Mouse (Mus musculus) midbrain, embryonic 12.5 days (tissue): ENCODE measurements around the gene Rpl15. TPM values are rescaled to one million over a fixed set of nuclear protein-coding genes. Genes with fewer than 3 reads are reported as not detected.
"Not testable (repeated sequence)": the region's sequence is repeated elsewhere in the genome, so short reads cannot be mapped to it uniquely, and the experiment has no call there.

Experiments used
- ATAC-seq: fragments of 200-750 bp; cut with Nextera tagmentation; 2 replicates; pipeline ENCODE4 v1.8.0; 2017; ENCODE audit warnings: low read depth, moderate TSS enrichment, moderate library complexity; ENCODE audit not compliant: low FRiP score
- H3K27ac ChIP-seq: fragments of 300-500 bp; sonication (generic); replicated peaks from 2 replicates; pipeline ENCODE4 v1.5.1; 2016; ENCODE audit warnings: mild to moderate bottlenecking
- H3K27me3 ChIP-seq: fragments of 300-500 bp; sonication (generic); 2 replicates; pipeline ENCODE4 v1.6.1; 2016; ENCODE audit warnings: mild to moderate bottlenecking
- H3K36me3 ChIP-seq: fragments of 300-500 bp; sonication (generic); 2 replicates; pipeline ENCODE4 v1.6.1; 2016
- H3K4me1 ChIP-seq: fragments of 300-500 bp; sonication (generic); 2 replicates; pipeline ENCODE4 v1.6.1; 2016
- H3K4me2 ChIP-seq: fragments of 300-500 bp; sonication (generic); replicated peaks from 2 replicates; pipeline ENCODE4 v1.6.1; 2016; ENCODE audit warnings: mild to moderate bottlenecking, moderate library complexity
- H3K4me3 ChIP-seq: fragments of 300-500 bp; sonication (generic); 2 replicates; pipeline ENCODE4 v1.5.1; 2016; ENCODE audit warnings: mild to moderate bottlenecking
- H3K9ac ChIP-seq: fragments of 300-500 bp; sonication (generic); replicated peaks from 2 replicates; pipeline ENCODE4 v1.6.1; 2016; ENCODE audit warnings: mild to moderate bottlenecking, moderate library complexity
- H3K9me3 ChIP-seq: fragments of 300-500 bp; sonication (generic); 2 replicates; pipeline ENCODE4 v1.6.1; 2016; ENCODE audit warnings: mild to moderate bottlenecking
- WGBS: fragments of 180-500 bp; shearing (Covaris S2); methylation state at CpG from one replicate; pipeline ENCODE4 v1.1.7; 2016; 5-methylcytosine and 5-hydroxymethylcytosine counted together
- polyA plus RNA-seq: library from polyadenylated mRNA; unstranded; fragments of >200 nt; fragmentation: Nextera tagmentation; extraction: Ambion mirVana; gene quantifications from 2 replicates; pipeline ENCODE4 v1.2.1, GENCODE M21; 2016

Gene Rpl15
- polyA plus RNA-seq, 1 experiment from 2014 or later: 349 TPM

- Histone ChIP-seq H3K4me1 (no peaks in the 10 kb centered on the region), H3K9me3 (no peaks in the 10 kb centered on the region), H3K4me2 (peak within 1 kb of the TSS; percentile 77), H3K4me3 (peak within 1 kb of the TSS; percentile 76), H3K27me3 (no peaks in the 10 kb centered on the region), H3K36me3 (no peaks in the 10 kb centered on the region), H3K9ac (peak within 1 kb of the TSS; percentile 59), H3K27ac (peak within 1 kb of the TSS; percentile 60)
- peak; percentile 91 for ATAC-seq
- WGBS: under 1% methylated on average over 54 of the region's 66 CpGs
Measured at GRCm38 (mm10) chr14:18238750-18239731, 32.1 kb downstream of the Rpl15 start, which contains the start of gene Nr1d2. Gene Nr1d2, minus strand, starts transcription at chr14:18239127.

GRCm38 (mm10) chr14:18238131-18238749 is 33.0 kb downstream of the Rpl15 start:
- Histone ChIP-seq H3K4me1 (no peaks in the 10 kb centered on the region), H3K4me2 (peak overlapping the region; percentile 77), H3K36me3 (no peaks in the 10 kb centered on the region), H3K27me3 (no peaks in the 10 kb centered on the region), H3K27ac (peak overlapping the region; percentile 60), H3K9me3 (no peaks in the 10 kb centered on the region), H3K9ac (peak overlapping the region; percentile 59), H3K4me3 (peak overlapping the region; percentile 76)
- under 1% methylated on average over 54 of the region's 71 CpGs for WGBS
- peak; percentile 93 for ATAC-seq

DNA sequence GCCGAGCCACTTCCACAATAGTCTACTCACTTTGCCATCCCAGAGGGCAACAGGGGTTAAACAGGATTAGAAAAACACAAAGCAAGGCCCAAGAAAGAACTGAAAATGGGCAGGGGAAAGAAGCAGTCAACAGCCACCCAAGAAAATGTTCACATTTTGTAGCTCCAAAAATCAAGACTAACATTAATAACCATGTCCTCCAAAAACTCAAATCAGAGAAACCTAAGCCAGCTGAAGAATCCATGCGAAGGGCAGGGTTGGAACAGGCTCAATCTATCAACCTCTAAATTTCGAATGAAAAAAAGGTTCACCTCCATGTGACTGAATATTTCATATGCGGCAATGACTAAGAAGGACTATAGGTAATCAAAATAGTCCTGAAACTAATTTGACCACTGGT is 33.8 kb downstream of the Rpl15 start:
- Histone ChIP-seq H3K27ac (no peak overlapping the region), H3K36me3 (no peaks in the 10 kb centered on the region), H3K27me3 (no peaks in the 10 kb centered on the region), H3K4me1 (no peaks in the 10 kb centered on the region), H3K4me3 (no peak overlapping the region), H3K4me2 (peak overlapping the region; percentile 77; the same call in 1 of the 2 replicates), H3K9ac (no peak overlapping the region), H3K9me3 (no peaks in the 10 kb centered on the region)
- 52% methylated on average over 4 of the region's 4 CpGs for WGBS
- ATAC-seq: no peak

DNA sequence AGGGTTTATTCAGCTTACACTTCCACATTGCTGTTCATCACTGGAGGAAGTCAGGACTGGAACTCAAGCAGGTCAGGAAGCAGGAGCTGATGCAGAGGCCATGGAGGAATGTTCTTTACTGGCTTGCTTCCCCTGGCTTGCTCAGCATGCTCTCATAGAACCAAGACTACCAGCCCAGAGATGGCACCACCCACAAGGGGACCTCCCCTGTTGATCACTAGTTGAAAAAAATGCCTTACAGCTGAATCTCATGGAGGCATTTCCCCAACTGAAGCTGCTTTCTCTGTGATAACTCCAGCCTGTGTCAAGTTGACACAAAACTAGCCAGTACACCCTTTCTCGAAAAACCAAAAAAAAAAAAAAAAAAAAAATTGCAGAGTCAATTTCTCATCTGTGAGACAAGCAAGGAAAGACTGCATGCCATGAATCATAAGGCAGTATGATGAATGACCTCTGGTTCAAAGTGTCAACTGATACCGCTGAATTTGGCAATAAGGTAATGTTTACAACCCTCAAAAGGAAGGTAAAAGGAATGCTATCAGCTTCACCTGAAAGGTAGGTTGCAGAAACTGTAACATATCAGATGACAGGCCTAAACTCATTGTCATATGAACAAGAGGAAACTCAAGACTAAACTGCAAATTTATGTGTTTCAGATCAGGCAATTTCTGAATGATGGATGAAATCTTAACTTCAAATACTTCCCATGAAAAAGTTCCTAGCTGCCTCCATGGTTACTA is 34.5 kb downstream of the Rpl15 start:
- not testable (repeated sequence) for H3K4me2 ChIP-seq, H3K27ac ChIP-seq, ATAC-seq, H3K4me3 ChIP-seq, H3K36me3 ChIP-seq, H3K9me3 ChIP-seq, H3K27me3 ChIP-seq, H3K4me1 ChIP-seq, H3K9ac ChIP-seq
- 88% methylated on average over 2 of the region's 2 CpGs for WGBS

- no peaks in the 10 kb centered on the region for H3K36me3 ChIP-seq
- H3K4me2 ChIP-seq: no peak overlapping the region
- no peak overlapping the region for H3K9ac ChIP-seq
- no peak overlapping the region for H3K4me3 ChIP-seq
- no peaks in the 10 kb centered on the region for H3K9me3 ChIP-seq
- no peak for ATAC-seq
- no peaks in the 10 kb centered on the region for H3K4me1 ChIP-seq
- no peaks in the 10 kb centered on the region for H3K27me3 ChIP-seq
- 73% methylated on average over 5 of the region's 5 CpGs for WGBS
- H3K27ac ChIP-seq: no peak overlapping the region
Measured at GRCm38 (mm10) chr14:18233981-18234960, 36.9 kb downstream of the Rpl15 start.

GRCm38 (mm10) chr14:18233076-18233475 is 38.1 kb downstream of the Rpl15 start:
- H3K36me3 ChIP-seq: no peaks in the 10 kb centered on the region
- no peak overlapping the region for H3K9ac ChIP-seq
- H3K4me3 ChIP-seq: no peak overlapping the region
- no peak overlapping the region for H3K4me2 ChIP-seq
- no peaks in the 10 kb centered on the region for H3K4me1 ChIP-seq
- WGBS: 87% methylated on average over 2 of the region's 2 CpGs
- no peak for ATAC-seq
- H3K9me3 ChIP-seq: no peaks in the 10 kb centered on the region
- H3K27ac ChIP-seq: no peak overlapping the region
- H3K27me3 ChIP-seq: no peaks in the 10 kb centered on the region

- not testable (repeated sequence) for H3K36me3 ChIP-seq, H3K27me3 ChIP-seq, H3K4me1 ChIP-seq, H3K9me3 ChIP-seq, H3K4me3 ChIP-seq, ATAC-seq, H3K4me2 ChIP-seq, H3K27ac ChIP-seq, H3K9ac ChIP-seq
- 96% methylated on average over 8 of the region's 8 CpGs for WGBS
Measured at GRCm38 (mm10) chr14:18231866-18232265, 39.3 kb downstream of the Rpl15 start.

DNA sequence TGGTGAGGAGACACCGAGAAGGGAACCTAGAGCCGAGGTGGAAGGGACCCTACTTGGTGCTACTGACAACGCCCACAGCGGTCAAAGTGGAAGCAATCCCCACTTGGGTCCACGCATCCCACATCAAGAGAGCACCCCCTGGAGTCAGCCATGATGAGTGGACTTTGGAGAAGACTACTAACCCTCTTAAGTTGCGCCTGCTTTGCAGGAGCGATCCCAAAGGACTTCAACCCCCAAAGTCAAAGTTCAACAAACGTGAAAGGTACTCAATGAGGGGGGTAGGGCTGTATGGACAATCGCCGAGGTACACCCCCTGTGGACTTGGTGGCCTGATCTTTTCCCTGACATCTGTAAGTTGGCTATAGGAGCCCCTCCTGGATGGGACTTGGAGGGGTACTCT is 41.4 kb downstream of the Rpl15 start:
- not testable (repeated sequence) for H3K9ac ChIP-seq, H3K27me3 ChIP-seq, H3K4me2 ChIP-seq, ATAC-seq, H3K36me3 ChIP-seq, H3K9me3 ChIP-seq, H3K27ac ChIP-seq, H3K4me3 ChIP-seq, H3K4me1 ChIP-seq
- 93% methylated on average over 10 of the region's 10 CpGs for WGBS

DNA sequence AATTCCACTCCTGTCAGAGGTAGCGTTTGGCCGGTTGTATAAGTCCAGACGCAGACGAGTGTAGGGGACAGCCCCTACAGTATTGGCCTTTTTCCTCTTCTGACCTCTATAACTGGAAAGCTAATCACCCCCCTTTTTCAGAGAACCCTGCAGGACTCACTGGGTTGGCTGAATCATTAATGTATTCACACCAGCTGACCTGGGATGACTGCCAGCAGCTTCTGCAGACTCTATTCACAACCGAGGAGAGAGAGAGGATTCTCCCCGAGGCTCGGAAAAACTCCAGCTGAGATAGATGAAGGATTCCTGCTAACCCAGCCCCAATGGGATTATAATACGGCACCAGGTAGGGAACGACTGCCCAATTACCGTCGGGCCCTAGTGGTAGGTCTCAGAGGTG is 45.0 kb downstream of the Rpl15 start:
- H3K27ac ChIP-seq, H3K9ac ChIP-seq, H3K4me3 ChIP-seq, H3K27me3 ChIP-seq, H3K4me1 ChIP-seq, H3K9me3 ChIP-seq, H3K4me2 ChIP-seq, ATAC-seq, H3K36me3 ChIP-seq: not testable (repeated sequence)
- 67% methylated on average over 11 of the region's 11 CpGs for WGBS

- not testable (repeated sequence) for H3K9ac ChIP-seq
- WGBS: 92% methylated on average over 11 of the region's 11 CpGs
Measured at GRCm38 (mm10) chr14:18225431-18225830, 45.8 kb downstream of the Rpl15 start.

DNA sequence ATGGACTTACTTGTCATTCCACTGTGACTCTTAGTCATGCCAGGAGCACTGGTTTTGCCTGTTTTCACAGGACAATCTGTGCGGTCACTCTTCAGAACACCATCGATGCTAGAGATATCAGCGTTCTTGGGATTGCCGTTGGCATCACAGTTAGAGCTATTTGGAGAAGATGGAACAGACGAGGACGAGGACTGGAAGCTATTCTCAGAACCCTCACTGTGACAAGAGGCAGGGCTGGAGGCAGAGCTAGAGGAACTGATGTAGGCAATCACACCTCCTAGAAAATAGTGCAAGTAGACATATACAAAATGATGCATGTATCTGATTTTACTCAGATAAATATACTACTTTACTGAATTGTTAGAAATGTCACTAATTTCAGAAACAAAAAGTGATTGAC is 49.2 kb downstream of the Rpl15 start:
- no peak for ATAC-seq
- H3K9ac ChIP-seq: no peak overlapping the region
- 96% methylated on average over 6 of the region's 6 CpGs for WGBS
- H3K27me3 ChIP-seq: no peaks in the 10 kb centered on the region
- no peak overlapping the region for H3K27ac ChIP-seq
- H3K4me1 ChIP-seq: no peaks in the 10 kb centered on the region
- no peaks in the 10 kb centered on the region for H3K36me3 ChIP-seq
- no peak overlapping the region for H3K4me2 ChIP-seq
- no peaks in the 10 kb centered on the region for H3K9me3 ChIP-seq
- H3K4me3 ChIP-seq: no peak overlapping the region

More at GRCm38 (mm10) chr14:18225431-18225830, 45.8 kb downstream of the Rpl15 start:
- H3K9me3 ChIP-seq, H3K4me1 ChIP-seq, H3K27ac ChIP-seq, H3K4me3 ChIP-seq, H3K36me3 ChIP-seq, H3K4me2 ChIP-seq, H3K27me3 ChIP-seq, ATAC-seq: not testable (repeated sequence)
